Mouse (Mus musculus): ENCODE measurements at regions not wholly inside any gene's neighbourhood (a gene's known extent, or its start where the extent isn't known, plus 50 kb on each side); places are given as distances from the start of the nearest gene placed in this dataset.

GRCm38 (mm10) chr3:45681410-45681809 is 303.2 kb downstream of the Pcdh10 start:
- Histone ChIP-seq H3K27ac (replicated peaks in 1 of 2; ENCODE audit: control insufficient read depth in 1 of 2, insufficient read depth in 1 of 2, low read depth in 2 of 2, low read length in 2 of 2) (no peak overlapping the region), H3K36me3 (ENCODE audit: control insufficient read depth, insufficient read depth, low read length) (no peaks in the 10 kb centered on the region), H3K4me3 (ENCODE audit: control insufficient read depth in 1 of 2, insufficient read depth in 1 of 2, low read depth in 1 of 2, low read length in 2 of 2) (peak overlapping the region in 1 of 2 experiments; percentile 28; a peak in 2 of 4 replicates), H3K9me3 (ENCODE audit: control insufficient read depth, low read length) (no peaks in the 10 kb centered on the region), H3K4me2 (ENCODE audit: low read length) (peak overlapping the region; percentile 58), H3K27me3 (ENCODE audit: control insufficient read depth, insufficient read depth, low read length) (peaks cover 3% of the 10 kb centered on the region; the same call in 1 of the 2 replicates), H3K4me1 (ENCODE audit: control insufficient read depth in 2 of 2, insufficient read depth in 2 of 2, low read length in 2 of 2) (no peaks in the 10 kb centered on the region), H3K9ac (ENCODE audit: low read length) (no peak overlapping the region)
- ATAC-seq (ENCODE audit: insufficient number of reproducible peaks, insufficient read depth, low FRiP score, low read depth) = no peak
- WGBS = 3% methylated on average over 12 of the region's 12 CpGs

GRCm38 (mm10) chr3:45707891-45708290 is 329.7 kb downstream of the Pcdh10 start:
- no peaks in the 10 kb centered on the region for H3K4me1 ChIP-seq (ENCODE audit: control insufficient read depth in 2 of 2, insufficient read depth in 2 of 2, low read length in 2 of 2)
- H3K4me2 ChIP-seq (ENCODE audit: low read length) = no peak overlapping the region
- H3K9ac ChIP-seq (ENCODE audit: low read length) = no peak overlapping the region
- no peaks in the 10 kb centered on the region for H3K9me3 ChIP-seq (ENCODE audit: control insufficient read depth, low read length)
- ATAC-seq (ENCODE audit: insufficient number of reproducible peaks, insufficient read depth, low FRiP score, low read depth) = no peak
- 63% methylated on average over 1 of the region's 1 CpGs for WGBS
- no peak overlapping the region for H3K4me3 ChIP-seq (ENCODE audit: control insufficient read depth in 1 of 2, insufficient read depth in 1 of 2, low read depth in 1 of 2, low read length in 2 of 2)
- no peaks in the 10 kb centered on the region for H3K36me3 ChIP-seq (ENCODE audit: control insufficient read depth, insufficient read depth, low read length)
- no peak overlapping the region for H3K27ac ChIP-seq (replicated peaks in 1 of 2; ENCODE audit: control insufficient read depth in 1 of 2, insufficient read depth in 1 of 2, low read depth in 2 of 2, low read length in 2 of 2)
- H3K27me3 ChIP-seq (ENCODE audit: control insufficient read depth, insufficient read depth, low read length) = no peaks in the 10 kb centered on the region

All from heart, embryonic 14.5 days (tissue).